Mouse (Mus musculus): Measurements from ENCODE around the gene Gm43951. TPM values are rescaled to one million over a fixed set of nuclear protein-coding genes. Genes with fewer than 3 reads are reported as not detected.
"Not testable (repeated sequence)": the region's sequence is repeated elsewhere in the genome, so short reads cannot be mapped to it uniquely, and the experiment has no call there.

The Gm43951 gene
- polyA plus RNA-seq, 1 experiment from 2014 or later: 0.75 TPM

GRCm38 (mm10) chr11:72190857-72191256, 15.8 kb downstream of the Gm43951 start:
- Histone ChIP-seq H3K4me1 (replicated peaks) (no peaks in the 10 kb centered on the region), H3K4me3 (no peak overlapping the region), H3K4me2 (no peak overlapping the region), H3K36me3 (peaks cover 66% of the 10 kb centered on the region), H3K9ac (no peak overlapping the region), H3K27me3 (no peaks in the 10 kb centered on the region), H3K9me3 (no peaks in the 10 kb centered on the region), H3K27ac (replicated peaks) (no peak overlapping the region)
- 67% methylated on average over 1 of the region's 1 CpGs for WGBS
- no peak for ATAC-seq (ENCODE audit: low read depth)

DNA sequence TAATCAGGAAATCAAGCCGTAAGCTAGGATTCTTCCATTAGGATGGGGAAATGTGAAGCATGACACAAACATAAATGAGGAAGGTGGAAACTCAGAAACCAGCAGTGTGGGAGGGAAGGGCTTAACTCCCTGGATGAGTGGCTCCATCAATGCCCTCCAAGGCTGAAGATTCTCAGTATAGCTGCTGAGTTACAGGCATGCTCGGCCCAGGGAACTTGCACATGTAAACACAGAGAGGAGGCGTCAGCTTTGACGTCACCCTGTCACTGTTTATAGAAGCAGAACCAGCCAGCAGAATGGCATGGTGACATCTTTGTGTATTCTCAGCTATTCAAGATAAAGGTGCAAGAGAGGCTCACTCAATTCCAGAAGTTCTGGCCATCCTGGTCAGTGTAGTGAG, 22.4 kb downstream of the Gm43951 start:
- no peak overlapping the region for H3K4me3 ChIP-seq
- no peak for ATAC-seq (ENCODE audit: low read depth)
- WGBS: 88% methylated on average over 4 of the region's 4 CpGs
- H3K27ac ChIP-seq (replicated peaks): no peak overlapping the region
- no peaks in the 10 kb centered on the region for H3K4me1 ChIP-seq (replicated peaks)
- H3K4me2 ChIP-seq: no peak overlapping the region
- peaks cover 65% of the 10 kb centered on the region for H3K36me3 ChIP-seq
- H3K9me3 ChIP-seq: no peaks in the 10 kb centered on the region
- H3K9ac ChIP-seq: no peak overlapping the region
- no peaks in the 10 kb centered on the region for H3K27me3 ChIP-seq

GRCm38 (mm10) chr11:72181136-72181535, 25.5 kb downstream of the Gm43951 start:
- H3K36me3 ChIP-seq: peaks cover 63% of the 10 kb centered on the region
- H3K27ac ChIP-seq (replicated peaks): no peak overlapping the region
- WGBS: 81% methylated on average over 4 of the region's 4 CpGs
- no peak for ATAC-seq (ENCODE audit: low read depth)
- no peak overlapping the region for H3K4me2 ChIP-seq
- no peaks in the 10 kb centered on the region for H3K27me3 ChIP-seq
- peaks cover 11% of the 10 kb centered on the region for H3K4me1 ChIP-seq (replicated peaks)
- H3K9ac ChIP-seq: no peak overlapping the region
- H3K9me3 ChIP-seq: no peaks in the 10 kb centered on the region
- H3K4me3 ChIP-seq: no peak overlapping the region

DNA sequence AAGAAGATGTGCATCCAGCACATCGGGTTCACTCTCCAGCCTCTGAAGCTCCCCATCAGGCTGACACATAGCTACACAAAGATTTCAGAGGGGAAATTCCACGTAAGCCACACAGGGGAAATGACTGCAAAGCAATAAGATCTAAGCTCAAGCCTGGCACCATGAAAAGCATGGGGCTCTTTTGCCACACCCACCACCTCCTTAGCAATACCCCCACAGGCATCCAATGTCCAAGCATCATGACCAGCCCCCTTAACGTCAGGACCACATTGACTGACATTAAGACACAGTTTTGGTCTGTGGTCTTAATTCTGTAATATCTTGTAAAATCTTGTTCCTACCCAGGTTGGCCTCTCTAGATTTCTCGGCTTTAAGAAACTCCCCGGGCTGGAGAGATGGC, 26.1 kb downstream of the Gm43951 start:
- no peaks in the 10 kb centered on the region for H3K9me3 ChIP-seq
- no peak overlapping the region for H3K4me3 ChIP-seq
- ATAC-seq (ENCODE audit: low read depth): no peak
- H3K4me2 ChIP-seq: no peak overlapping the region
- 88% methylated on average over 5 of the region's 5 CpGs for WGBS
- no peaks in the 10 kb centered on the region for H3K27me3 ChIP-seq
- H3K36me3 ChIP-seq: peaks cover 64% of the 10 kb centered on the region
- H3K27ac ChIP-seq (replicated peaks): no peak overlapping the region
- H3K4me1 ChIP-seq (replicated peaks): peaks cover 11% of the 10 kb centered on the region
- no peak overlapping the region for H3K9ac ChIP-seq

- Histone ChIP-seq H3K9me3 (no peaks in the 10 kb centered on the region), H3K36me3 (peaks cover 83% of the 10 kb centered on the region), H3K4me2 (no peak overlapping the region), H3K9ac (no peak overlapping the region), H3K27me3 (no peaks in the 10 kb centered on the region), H3K4me3 (no peak overlapping the region), H3K27ac (replicated peaks) (no peak overlapping the region), H3K4me1 (replicated peaks) (peaks cover 11% of the 10 kb centered on the region)
- no peak for ATAC-seq (ENCODE audit: low read depth)
- WGBS: 30% methylated on average over 3 of the region's 3 CpGs
These were observed 30.1 kb downstream of the Gm43951 start for GRCm38 (mm10) chr11:72176553-72176952.

- no peaks in the 10 kb centered on the region for H3K9me3 ChIP-seq
- H3K27me3 ChIP-seq: no peaks in the 10 kb centered on the region
- H3K27ac ChIP-seq (replicated peaks): no peak overlapping the region
- H3K9ac ChIP-seq: no peak overlapping the region
- H3K4me3 ChIP-seq: no peak overlapping the region
- 59% methylated on average over 5 of the region's 5 CpGs for WGBS
- ATAC-seq (ENCODE audit: low read depth): no peak
- peaks cover 11% of the 10 kb centered on the region for H3K4me1 ChIP-seq (replicated peaks)
- H3K36me3 ChIP-seq: peaks cover 77% of the 10 kb centered on the region
- no peak overlapping the region for H3K4me2 ChIP-seq
These were observed 30.7 kb downstream of the Gm43951 start for GRCm38 (mm10) chr11:72175966-72176365.

DNA sequence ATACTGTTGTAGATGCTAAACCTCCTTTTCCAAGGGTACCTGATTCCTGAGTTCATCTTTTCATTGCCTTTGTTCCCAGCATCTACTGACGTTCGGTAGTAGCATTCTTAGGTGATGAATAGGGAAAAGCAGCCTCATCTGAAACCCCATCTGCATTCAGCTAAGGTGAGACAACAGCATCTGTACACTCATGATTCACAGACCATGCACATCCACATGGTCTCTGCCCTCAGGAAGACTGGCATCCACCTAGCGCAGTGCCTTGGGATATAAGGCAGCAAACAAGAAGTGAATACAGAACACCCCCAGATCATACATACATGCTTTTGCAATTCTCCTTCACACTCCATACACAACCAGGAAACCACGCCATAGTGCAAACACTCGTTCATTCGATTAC, 31.9 kb downstream of the Gm43951 start:
- no peaks in the 10 kb centered on the region for H3K9me3 ChIP-seq
- peaks cover 11% of the 10 kb centered on the region for H3K4me1 ChIP-seq (replicated peaks)
- H3K27me3 ChIP-seq: no peaks in the 10 kb centered on the region
- peaks cover 77% of the 10 kb centered on the region for H3K36me3 ChIP-seq
- no peak overlapping the region for H3K4me2 ChIP-seq
- no peak overlapping the region for H3K9ac ChIP-seq
- no peak for ATAC-seq (ENCODE audit: low read depth)
- no peak overlapping the region for H3K27ac ChIP-seq (replicated peaks)
- H3K4me3 ChIP-seq: no peak overlapping the region
- 94% methylated on average over 6 of the region's 6 CpGs for WGBS

GRCm38 (mm10) chr11:72173506-72173905, 33.1 kb downstream of the Gm43951 start:
- no peaks in the 10 kb centered on the region for H3K27me3 ChIP-seq
- H3K4me1 ChIP-seq (replicated peaks): peaks cover 11% of the 10 kb centered on the region
- H3K9ac ChIP-seq: no peak overlapping the region
- WGBS: 87% methylated on average over 5 of the region's 5 CpGs
- H3K9me3 ChIP-seq: no peaks in the 10 kb centered on the region
- no peak for ATAC-seq (ENCODE audit: low read depth)
- H3K4me2 ChIP-seq: no peak overlapping the region
- H3K4me3 ChIP-seq: no peak overlapping the region
- no peak overlapping the region for H3K27ac ChIP-seq (replicated peaks)
- H3K36me3 ChIP-seq: peaks cover 82% of the 10 kb centered on the region

DNA sequence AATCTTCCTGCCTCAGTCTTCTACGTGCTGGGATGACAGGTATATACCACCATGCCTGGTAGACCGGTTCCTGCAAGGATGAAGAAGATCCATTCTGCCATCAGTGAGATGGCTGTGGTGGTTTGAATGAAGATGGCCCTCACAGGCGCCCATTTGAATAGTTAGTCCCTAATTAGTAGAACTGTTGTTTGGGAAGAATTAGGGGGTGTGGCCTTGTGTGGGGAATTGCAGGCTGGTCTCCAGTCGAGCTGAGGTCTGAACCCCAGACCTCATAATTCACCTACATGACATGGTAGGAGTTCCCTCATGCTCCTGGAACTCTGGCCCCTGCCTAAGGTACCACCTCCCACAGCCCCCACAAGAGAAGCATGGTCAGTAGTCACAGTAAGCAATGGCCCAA, 34.7 kb downstream of the Gm43951 start:
- 37% methylated on average over 4 of the region's 4 CpGs for WGBS
- H3K4me1 ChIP-seq (replicated peaks); H3K4me2 ChIP-seq; H3K4me3 ChIP-seq; H3K27ac ChIP-seq (replicated peaks); ATAC-seq (ENCODE audit: low read depth); H3K27me3 ChIP-seq; H3K9me3 ChIP-seq; H3K9ac ChIP-seq: not testable (repeated sequence)
- H3K36me3 ChIP-seq: peaks cover 83% of the 10 kb centered on the region

- no peak for ATAC-seq (ENCODE audit: low read depth)
- Histone ChIP-seq H3K27me3 (no peaks in the 10 kb centered on the region), H3K4me3 (no peak overlapping the region), H3K9ac (no peak overlapping the region), H3K27ac (replicated peaks) (no peak overlapping the region), H3K36me3 (peaks cover 85% of the 10 kb centered on the region), H3K9me3 (no peaks in the 10 kb centered on the region), H3K4me2 (no peak overlapping the region), H3K4me1 (replicated peaks) (no peaks in the 10 kb centered on the region)
- 92% methylated on average over 4 of the region's 4 CpGs for WGBS
These were observed 36.8 kb downstream of the Gm43951 start for GRCm38 (mm10) chr11:72169871-72170270.

- Histone ChIP-seq H3K36me3 (peaks cover 85% of the 10 kb centered on the region), H3K9me3 (no peaks in the 10 kb centered on the region), H3K4me2 (no peak overlapping the region), H3K27ac (replicated peaks) (no peak overlapping the region), H3K27me3 (no peaks in the 10 kb centered on the region), H3K9ac (no peak overlapping the region), H3K4me3 (no peak overlapping the region), H3K4me1 (replicated peaks) (no peaks in the 10 kb centered on the region)
- 90% methylated on average over 2 of the region's 2 CpGs for WGBS
- ATAC-seq (ENCODE audit: low read depth): no peak
These were observed 43.4 kb downstream of the Gm43951 start for GRCm38 (mm10) chr11:72163198-72163597.

DNA sequence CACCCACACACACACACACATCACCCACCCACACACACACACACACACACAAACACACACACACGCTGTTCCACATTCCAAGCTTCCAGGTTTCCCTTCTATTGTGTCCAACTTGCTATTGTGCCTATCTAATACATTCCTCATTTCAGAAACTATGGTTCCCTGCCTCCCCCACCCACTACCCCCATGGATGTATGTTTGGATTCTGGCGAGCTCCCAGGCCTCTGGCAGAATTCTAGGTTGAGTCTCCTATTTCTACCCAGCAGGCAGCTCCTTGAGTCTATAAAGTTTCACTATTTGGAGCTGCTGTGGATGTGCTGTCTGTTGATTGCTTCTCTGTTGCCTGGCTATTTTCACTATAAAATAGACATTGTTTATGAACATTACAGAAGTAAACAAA, 50.0 kb downstream of the Gm43951 start:
- Histone ChIP-seq H3K4me3 (no peak overlapping the region), H3K9me3 (no peaks in the 10 kb centered on the region), H3K27ac (replicated peaks) (no peak overlapping the region), H3K4me2 (no peak overlapping the region), H3K9ac (no peak overlapping the region), H3K36me3 (peaks cover 75% of the 10 kb centered on the region), H3K4me1 (replicated peaks) (peaks cover 4% of the 10 kb centered on the region; the same call in 1 of the 2 replicates), H3K27me3 (no peaks in the 10 kb centered on the region)
- 84% methylated on average over 2 of the region's 2 CpGs for WGBS
- ATAC-seq (ENCODE audit: low read depth): no peak

GRCm38 (mm10) chr11:72155981-72156428, 50.6 kb downstream of the Gm43951 start:
- no peak for ATAC-seq (ENCODE audit: low read depth)
- Histone ChIP-seq H3K9ac (no peak overlapping the region), H3K4me2 (no peak overlapping the region), H3K27me3 (no peaks in the 10 kb centered on the region), H3K36me3 (peaks cover 69% of the 10 kb centered on the region), H3K9me3 (no peaks in the 10 kb centered on the region), H3K4me3 (no peak overlapping the region), H3K27ac (replicated peaks) (no peak overlapping the region), H3K4me1 (replicated peaks) (peaks cover 4% of the 10 kb centered on the region; the same call in 1 of the 2 replicates)
- WGBS: 87% methylated on average over 4 of the region's 4 CpGs

All from neural tube, embryonic 13.5 days (tissue).